Mouse (Mus musculus) lung, embryonic 16.5 days (tissue): Measurements from ENCODE around the gene Dcn. TPM values are rescaled to one million over a fixed set of nuclear protein-coding genes. Genes with fewer than 3 reads are reported as not detected.

Source experiments
- ATAC-seq: fragments of 200-750 bp; cut with Nextera tagmentation; 2 replicates; pipeline ENCODE4 v1.8.0; 2017; ENCODE audit warnings: low read depth, mild to moderate bottlenecking, moderate library complexity
- H3K27ac ChIP-seq: fragments of 300-500 bp; sonication (generic); 2 replicates; pipeline ENCODE4 v1.5.1; 2014; ENCODE audit warnings: mild to moderate bottlenecking, control low read depth, low read length
- H3K27me3 ChIP-seq: fragments of 300-500 bp; sonication (generic); 2 replicates; pipeline ENCODE4 v1.6.1; 2014; ENCODE audit warnings: low read depth, low read length, mixed read lengths; ENCODE audit not compliant: control insufficient read depth, insufficient read depth
- H3K36me3 ChIP-seq: fragments of 300-500 bp; sonication (generic); 2 replicates; pipeline ENCODE4 v1.6.1; 2014; ENCODE audit warnings: low read length; ENCODE audit not compliant: control insufficient read depth, insufficient read depth
- H3K4me1 ChIP-seq: fragments of 300-500 bp; sonication (generic); replicated peaks from 2 replicates; pipeline ENCODE4 v1.6.1; 2014; ENCODE audit warnings: low read length, mixed read lengths; ENCODE audit not compliant: control insufficient read depth, insufficient read depth
- H3K4me2 ChIP-seq: fragments of 300-500 bp; sonication (generic); 2 replicates; pipeline ENCODE4 v1.6.1; 2014; ENCODE audit warnings: low read depth, low read length, control low read depth
- H3K4me3 ChIP-seq: fragments of 300-500 bp; sonication (generic); 2 replicates; pipeline ENCODE4 v1.5.1; 2014; ENCODE audit warnings: mild to moderate bottlenecking, low read length, control low read depth
- H3K9ac ChIP-seq: fragments of 300-500 bp; sonication (generic); 2 replicates; pipeline ENCODE4 v1.6.1; 2014; ENCODE audit warnings: low read length, control low read depth
- H3K9me3 ChIP-seq: fragments of 300-500 bp; sonication (generic); 2 replicates; pipeline ENCODE4 v1.6.1; 2016; ENCODE audit warnings: low read length; ENCODE audit not compliant: control insufficient read depth
- WGBS: fragments of 180-500 bp; shearing (Covaris S2); extraction: QIAGEN DNeasy Blood & Tissue Kit; methylation state at CpG from one replicate; pipeline ENCODE4 v1.1.7; 2014; 5-methylcytosine and 5-hydroxymethylcytosine counted together
- polyA plus RNA-seq: library from polyadenylated mRNA; unstranded; fragments of >200 nt; fragmentation: Nextera tagmentation; extraction: Ambion mirVana; gene quantifications from 2 replicates; pipeline ENCODE4 v1.2.1, GENCODE M21; 2015

Dcn gene
- polyA plus RNA-seq, result 179 and 191 TPM in 2 replicates

DNA sequence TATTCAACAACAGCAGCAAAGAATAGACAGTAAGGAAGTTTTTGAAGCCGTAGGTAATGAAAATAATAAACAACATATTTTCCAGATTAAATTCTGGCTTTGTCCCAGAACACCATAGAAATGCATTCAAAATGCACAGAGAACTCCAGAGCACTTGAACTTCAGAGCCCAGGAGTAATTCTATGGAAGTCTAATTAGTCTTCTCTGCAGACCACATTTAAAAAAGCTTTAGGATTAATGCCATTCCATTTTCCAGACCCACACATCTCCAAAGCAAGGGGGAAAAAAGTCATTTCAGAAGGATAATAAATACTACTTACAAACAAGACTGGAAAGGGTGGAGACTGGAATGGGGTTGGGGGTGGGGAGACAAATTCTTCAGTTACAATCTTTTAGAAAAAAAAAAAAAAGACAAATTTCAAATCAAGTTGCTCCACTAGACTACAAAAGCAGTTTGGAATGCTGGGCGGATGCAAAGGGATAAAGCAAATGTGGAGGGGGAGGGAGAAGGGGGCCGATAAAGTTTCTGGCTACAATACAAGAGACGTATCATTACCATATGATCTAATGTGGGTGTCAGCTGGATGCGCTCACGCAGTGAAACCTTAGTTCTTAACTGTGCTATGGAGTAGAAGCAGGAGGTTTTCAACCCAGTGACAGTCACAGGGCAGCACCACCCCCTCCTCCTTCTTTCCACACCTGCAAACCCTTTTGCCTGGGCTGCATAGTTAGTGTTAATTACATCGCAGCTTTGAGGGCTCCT lies at the start of gene Dcn:
Gene Dcn (plus strand): TSS at position 606 of the 763 bp plus-strand sequence.
- WGBS, result 7% methylated on average over 7 of the region's 7 CpGs
- 0 out of 2 replicates have a peak, but pooled peaks cover 5% of the 10 kb centered on the region for H3K4me1 ChIP-seq
- peak; percentile 82 for ATAC-seq
- H3K9ac ChIP-seq, result peak within 1 kb of the TSS; percentile 45; the same call in 1 of the 2 replicates
- H3K27me3 ChIP-seq, result no peaks in the 10 kb centered on the region
- peak within 1 kb of the TSS; percentile 22 for H3K4me3 ChIP-seq
- H3K36me3 ChIP-seq, result no peaks in the 10 kb centered on the region
- H3K4me2 ChIP-seq, result peak within 1 kb of the TSS; percentile 52
- peak within 1 kb of the TSS; percentile 62 for H3K27ac ChIP-seq
- H3K9me3 ChIP-seq, result no peaks in the 10 kb centered on the region

DNA sequence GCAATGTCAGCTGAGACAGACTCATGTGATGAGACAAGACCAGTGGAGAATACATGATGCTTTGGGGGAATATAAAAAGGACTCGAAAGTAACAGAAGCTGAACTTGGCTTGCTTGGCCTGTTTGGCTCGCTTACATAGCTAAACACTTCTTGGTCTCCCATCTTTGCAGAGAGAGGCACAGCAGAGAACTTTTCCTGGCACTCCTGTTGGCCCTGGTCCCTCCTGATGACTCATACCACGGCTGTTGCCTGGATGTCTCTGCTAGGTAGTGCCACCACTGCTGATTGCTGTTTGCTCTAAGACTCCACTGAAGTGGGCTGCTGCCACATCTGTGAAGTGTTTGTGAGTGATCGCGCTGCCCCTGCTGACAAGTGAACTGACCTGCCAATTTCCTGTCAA lies 42.7 kb upstream of the Dcn start:
- no peak overlapping the region for H3K4me2 ChIP-seq
- H3K9me3 ChIP-seq, result no peaks in the 10 kb centered on the region; the same call in 1 of the 2 replicates
- ATAC-seq, result peak; percentile 83
- H3K9ac ChIP-seq, result no peak overlapping the region
- H3K36me3 ChIP-seq, result no peaks in the 10 kb centered on the region
- H3K4me3 ChIP-seq, result no peak overlapping the region
- no peaks in the 10 kb centered on the region for H3K27me3 ChIP-seq
- H3K27ac ChIP-seq, result no peak overlapping the region
- 42% methylated on average over 5 of the region's 5 CpGs for WGBS
- H3K4me1 ChIP-seq, result no peaks in the 10 kb centered on the region; the same call in 1 of the 2 replicates

DNA sequence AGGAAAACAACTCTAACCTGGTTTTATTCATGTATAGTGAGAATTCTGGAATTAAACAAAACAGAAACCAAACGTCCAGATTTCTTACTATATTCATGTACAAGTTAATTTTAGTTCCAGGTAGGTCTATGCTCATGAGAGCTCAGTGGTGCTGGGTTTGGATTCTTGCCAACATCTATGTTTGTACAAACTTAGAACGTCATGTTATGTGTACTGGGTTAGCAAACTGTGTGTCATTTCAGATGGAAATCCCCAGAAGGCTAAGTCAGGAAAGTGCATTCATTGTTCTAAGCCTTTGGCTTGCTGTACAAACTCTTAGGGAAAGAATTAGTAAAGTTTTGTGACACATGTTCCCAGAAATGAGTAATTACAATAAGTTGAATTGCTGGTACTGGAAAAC lies 37.1 kb upstream of the Dcn start:
- no peak overlapping the region for H3K4me2 ChIP-seq
- H3K4me3 ChIP-seq, result no peak overlapping the region
- H3K9ac ChIP-seq, result no peak overlapping the region
- H3K9me3 ChIP-seq, result no peaks in the 10 kb centered on the region
- no peak overlapping the region for H3K27ac ChIP-seq
- H3K27me3 ChIP-seq, result no peaks in the 10 kb centered on the region
- no peak for ATAC-seq
- no peaks in the 10 kb centered on the region for H3K36me3 ChIP-seq
- no peaks in the 10 kb centered on the region for H3K4me1 ChIP-seq
- 23% methylated on average over 2 of the region's 2 CpGs for WGBS

DNA sequence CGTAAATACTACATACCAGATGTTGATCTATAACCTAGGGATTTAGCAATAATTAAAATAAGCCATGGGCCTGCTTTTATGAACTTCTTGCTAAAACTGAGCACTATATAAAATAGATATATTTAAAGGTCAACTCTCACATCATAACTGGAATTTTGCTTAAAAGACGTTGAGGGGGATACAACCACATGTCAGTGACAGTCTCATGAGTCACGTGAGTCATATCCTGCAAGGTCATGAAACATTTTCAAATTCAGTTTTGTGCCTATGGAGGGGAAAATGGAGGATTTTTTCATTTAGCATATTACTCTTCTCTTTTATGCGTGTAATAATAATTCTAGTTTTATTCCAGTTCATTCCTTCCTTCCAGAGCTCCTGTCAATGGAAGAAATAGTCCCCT lies 32.9 kb upstream of the Dcn start:
- H3K36me3 ChIP-seq, result no peaks in the 10 kb centered on the region
- no peak for ATAC-seq

DNA sequence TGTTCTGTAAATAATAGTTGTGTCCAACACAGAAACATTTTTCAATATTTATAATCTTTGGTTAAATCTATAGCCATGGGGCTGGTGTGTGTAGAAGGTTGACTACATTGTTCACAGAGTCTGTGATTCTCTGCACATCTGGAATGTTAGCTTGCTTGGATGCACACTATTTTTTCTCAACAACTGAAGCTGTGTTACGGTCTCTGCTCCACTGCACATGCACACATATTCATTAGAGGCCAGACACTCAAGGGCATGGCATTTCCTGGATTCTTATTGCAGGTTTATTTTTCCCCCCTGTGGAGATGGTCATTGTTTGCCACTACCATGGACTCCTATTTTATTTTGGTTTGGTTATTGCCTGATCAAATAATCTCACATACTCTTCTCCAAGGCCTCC lies 26.5 kb upstream of the Dcn start:
- Histone ChIP-seq H3K36me3 (no peaks in the 10 kb centered on the region), H3K27ac (no peak overlapping the region), H3K9ac (no peak overlapping the region), H3K9me3 (no peaks in the 10 kb centered on the region), H3K27me3 (no peaks in the 10 kb centered on the region), H3K4me1 (no peaks in the 10 kb centered on the region), H3K4me3 (no peak overlapping the region), H3K4me2 (no peak overlapping the region)
- no peak for ATAC-seq
- 73% methylated on average over 1 of the region's 1 CpGs for WGBS

More for the DNA sequence above, 32.9 kb upstream of the Dcn start:
- no peak overlapping the region for H3K27ac ChIP-seq
- H3K27me3 ChIP-seq, result no peaks in the 10 kb centered on the region
- H3K4me2 ChIP-seq, result no peak overlapping the region
- no peaks in the 10 kb centered on the region for H3K4me1 ChIP-seq
- no peaks in the 10 kb centered on the region for H3K9me3 ChIP-seq
- H3K4me3 ChIP-seq, result no peak overlapping the region
- WGBS, result 72% methylated on average over 4 of the region's 4 CpGs
- H3K9ac ChIP-seq, result no peak overlapping the region

DNA sequence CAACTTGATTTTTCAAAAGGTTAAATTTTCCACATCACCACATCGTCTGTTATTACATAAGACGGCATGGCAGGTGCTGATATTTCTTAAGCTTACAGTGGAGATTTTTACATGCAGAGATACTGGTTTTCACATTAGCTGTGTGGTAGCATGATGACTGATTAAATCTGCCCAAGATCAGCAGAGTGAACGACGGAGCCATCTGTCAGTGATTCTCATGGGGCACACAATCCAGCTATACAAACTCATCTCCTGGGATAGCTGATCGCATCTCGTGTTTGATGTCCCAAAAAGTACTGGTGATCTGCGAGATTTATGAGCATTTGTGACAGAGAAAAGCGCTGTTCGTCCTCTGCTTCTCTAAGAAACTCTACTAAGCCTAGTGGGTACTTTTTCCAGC lies 25.9 kb upstream of the Dcn start:
- Histone ChIP-seq H3K4me1 (no peaks in the 10 kb centered on the region), H3K4me2 (no peak overlapping the region), H3K27me3 (no peaks in the 10 kb centered on the region), H3K9ac (no peak overlapping the region), H3K36me3 (no peaks in the 10 kb centered on the region), H3K4me3 (no peak overlapping the region), H3K9me3 (no peaks in the 10 kb centered on the region), H3K27ac (no peak overlapping the region)
- ATAC-seq, result no peak
- WGBS, result 74% methylated on average over 9 of the region's 9 CpGs

DNA sequence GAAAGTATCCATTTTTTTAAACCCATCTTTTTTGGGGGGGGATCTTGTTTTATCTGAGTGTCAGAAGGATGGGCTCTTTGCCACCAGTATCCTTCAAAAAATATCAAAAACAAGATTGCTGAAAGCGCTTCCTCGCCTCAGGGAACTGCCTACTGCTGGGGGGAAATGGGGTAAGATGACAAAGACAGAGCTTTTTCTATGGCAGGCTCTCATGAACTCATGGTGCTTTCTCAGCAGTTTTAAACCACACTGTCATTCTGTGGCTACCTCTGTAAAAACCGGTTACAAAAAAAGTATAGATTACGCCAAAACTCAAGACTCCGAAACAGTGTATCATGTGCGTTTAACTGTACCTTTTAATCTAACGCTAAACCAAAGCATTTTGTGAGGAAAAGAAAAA lies 22.4 kb upstream of the Dcn start:
- WGBS, result 80% methylated on average over 7 of the region's 7 CpGs
- Histone ChIP-seq H3K27ac (no peak overlapping the region), H3K27me3 (no peaks in the 10 kb centered on the region), H3K36me3 (no peaks in the 10 kb centered on the region), H3K4me1 (no peaks in the 10 kb centered on the region), H3K9ac (no peak overlapping the region), H3K4me3 (no peak overlapping the region), H3K4me2 (no peak overlapping the region), H3K9me3 (no peaks in the 10 kb centered on the region)
- no peak for ATAC-seq

DNA sequence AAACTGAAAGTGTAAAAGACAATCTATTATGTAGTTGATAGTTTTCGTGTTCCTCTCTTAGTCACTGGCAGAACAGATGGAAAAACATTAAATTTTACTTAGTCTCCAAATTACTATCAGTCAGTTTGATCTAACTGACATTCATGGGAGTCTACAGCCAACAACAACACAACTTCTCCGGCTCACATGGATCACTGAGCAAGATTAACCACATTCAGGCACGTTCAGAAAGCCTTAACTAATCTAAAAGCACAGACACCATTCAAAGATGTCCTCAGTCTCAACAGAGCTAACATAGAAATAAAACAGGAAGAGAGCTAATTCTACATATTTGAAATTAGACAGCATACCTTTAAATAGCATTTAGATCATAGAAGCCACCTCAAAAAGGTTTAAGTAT lies 12.6 kb upstream of the Dcn start:
- H3K36me3 ChIP-seq, result no peaks in the 10 kb centered on the region
- H3K4me3 ChIP-seq, result no peak overlapping the region
- no peak for ATAC-seq
- peaks cover 12% of the 10 kb centered on the region for H3K4me1 ChIP-seq
- no peak overlapping the region for H3K4me2 ChIP-seq
- WGBS, result 65% methylated on average over 3 of the region's 3 CpGs
- H3K27ac ChIP-seq, result no peak overlapping the region
- no peak overlapping the region for H3K9ac ChIP-seq
- no peaks in the 10 kb centered on the region for H3K27me3 ChIP-seq
- H3K9me3 ChIP-seq, result no peaks in the 10 kb centered on the region

DNA sequence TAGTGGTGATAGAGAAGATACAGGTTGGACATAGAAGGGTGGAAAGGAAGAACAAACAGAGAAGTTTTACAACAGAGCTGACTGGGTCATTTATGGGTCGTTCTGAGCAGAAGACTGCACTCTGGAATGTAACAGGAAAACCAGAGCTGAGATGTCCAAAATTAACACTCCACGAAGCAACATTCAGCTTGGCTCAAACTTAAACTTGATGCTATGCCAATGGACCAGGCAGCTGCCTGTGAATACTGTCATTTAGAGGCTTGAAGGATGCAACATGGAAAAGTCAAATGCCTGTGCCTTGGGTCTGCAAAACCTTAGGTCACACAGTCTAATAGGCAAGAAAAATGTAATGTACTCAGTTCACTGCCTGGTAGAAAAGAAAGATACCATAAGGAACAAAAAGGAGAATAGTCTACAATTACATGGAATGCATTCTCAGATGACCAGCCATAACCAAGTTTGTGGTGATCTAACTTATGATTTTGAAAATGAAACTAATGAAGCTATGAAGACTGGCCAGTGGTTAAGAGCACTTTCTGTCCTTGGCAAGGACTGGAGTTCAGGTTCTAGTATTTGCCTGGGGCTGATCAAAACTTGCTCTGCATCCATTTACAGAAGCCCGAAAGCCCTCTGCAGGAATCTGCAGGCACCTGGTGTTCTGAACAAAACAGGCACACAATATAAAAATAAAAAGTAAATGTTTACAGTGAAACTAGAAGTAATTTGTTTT lies 9.8 kb upstream of the Dcn start:
- H3K4me1 ChIP-seq, result peaks cover 12% of the 10 kb centered on the region
- H3K9ac ChIP-seq, result no peak overlapping the region
- no peak overlapping the region for H3K4me2 ChIP-seq
- peak; percentile 79 for ATAC-seq
- 30% methylated on average over 3 of the region's 3 CpGs for WGBS
- no peaks in the 10 kb centered on the region for H3K36me3 ChIP-seq
- H3K4me3 ChIP-seq, result no peak overlapping the region
- no peaks in the 10 kb centered on the region for H3K27me3 ChIP-seq
- no peaks in the 10 kb centered on the region for H3K9me3 ChIP-seq
- peak overlapping the region; percentile 59; the same call in 1 of the 2 replicates for H3K27ac ChIP-seq
